Mouse (Mus musculus) adrenal gland, postnatal 25 days (tissue): ENCODE measurements around the gene Cracr2b. TPM values are rescaled to one million over a fixed set of nuclear protein-coding genes. Genes with fewer than 3 reads are reported as not detected.
"Not testable (repeated sequence)": the region's sequence is repeated elsewhere in the genome, so short reads cannot be mapped to it uniquely, and the experiment has no call there.

Experiments
- DNase-seq: peaks from one replicate; pipeline ENCODE4 v3.0.0; 2021; ENCODE audit warnings: mixed read lengths
- total RNA-seq: library from RNA; stranded (reverse); gene quantifications from 2 replicates; pipeline ENCODE4 v1.2.3, GENCODE M21; 2021

Gene Cracr2b
- total RNA-seq, 1 experiment from 2014 or later, result 9.9 TPM

DNA sequence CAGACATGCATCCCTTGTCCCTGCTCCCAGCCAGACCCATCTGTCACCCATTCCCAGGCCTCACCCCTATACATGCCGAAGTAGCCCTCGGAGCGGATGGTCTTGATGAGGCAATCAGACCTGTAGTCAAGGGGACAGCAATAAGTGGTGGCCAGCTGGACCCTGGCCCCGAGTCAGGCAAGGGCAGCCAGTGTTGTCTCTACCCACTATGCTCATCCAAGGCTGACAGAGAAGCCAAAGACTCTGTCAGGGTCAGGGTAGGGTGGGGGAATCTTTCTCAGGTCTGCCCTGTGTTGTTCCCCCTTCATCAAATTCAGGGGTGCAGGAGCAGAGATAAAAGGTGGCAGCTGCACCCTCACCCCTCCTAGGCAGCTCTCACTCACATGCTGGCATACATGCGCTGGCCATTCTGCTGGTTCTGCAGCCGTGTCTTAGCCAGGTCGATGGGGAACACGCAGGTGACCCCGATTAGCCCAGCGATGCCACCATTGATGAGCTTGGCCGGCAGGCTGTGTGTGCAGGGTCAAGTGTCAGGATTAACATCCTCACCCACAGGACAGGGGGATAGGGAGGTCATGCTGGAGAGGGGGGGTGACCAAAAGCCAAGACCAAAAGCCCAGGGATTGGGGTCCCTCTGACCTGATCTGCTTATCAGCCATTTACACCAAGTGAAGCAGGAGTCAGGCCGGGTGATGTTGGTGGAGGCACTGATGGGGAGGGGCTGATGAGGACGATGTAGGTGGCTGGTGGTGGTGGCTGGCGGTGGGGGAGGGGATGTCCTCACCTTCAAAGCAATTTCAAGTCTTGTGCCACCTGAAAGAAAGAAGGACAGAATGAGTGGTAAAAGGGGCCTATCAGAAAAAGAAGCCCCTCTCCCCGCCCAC lies 27.1 kb upstream of the Cracr2b start:
- DNase-seq, result no peak

DNA sequence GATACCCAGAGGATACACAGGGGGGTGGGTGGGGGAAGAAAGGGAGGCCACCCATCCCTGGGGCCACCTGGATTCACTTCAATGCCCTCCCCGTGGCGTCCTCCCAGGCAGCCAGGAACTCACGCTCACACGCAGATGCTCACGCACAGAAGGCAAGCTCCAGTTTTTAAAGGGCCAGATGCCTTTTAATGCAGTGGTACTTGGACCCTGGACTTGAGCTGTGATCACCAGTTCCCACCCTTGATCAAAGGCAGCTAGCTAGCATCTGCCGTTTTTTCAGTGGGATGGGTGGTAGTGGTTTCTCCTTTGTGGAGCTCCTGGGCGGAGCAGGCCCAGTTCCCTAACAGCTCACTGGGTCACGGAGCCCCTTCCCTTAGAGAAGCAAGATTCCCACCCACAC lies 26.4 kb upstream of the Cracr2b start:
- peak; percentile 55 for DNase-seq

DNA sequence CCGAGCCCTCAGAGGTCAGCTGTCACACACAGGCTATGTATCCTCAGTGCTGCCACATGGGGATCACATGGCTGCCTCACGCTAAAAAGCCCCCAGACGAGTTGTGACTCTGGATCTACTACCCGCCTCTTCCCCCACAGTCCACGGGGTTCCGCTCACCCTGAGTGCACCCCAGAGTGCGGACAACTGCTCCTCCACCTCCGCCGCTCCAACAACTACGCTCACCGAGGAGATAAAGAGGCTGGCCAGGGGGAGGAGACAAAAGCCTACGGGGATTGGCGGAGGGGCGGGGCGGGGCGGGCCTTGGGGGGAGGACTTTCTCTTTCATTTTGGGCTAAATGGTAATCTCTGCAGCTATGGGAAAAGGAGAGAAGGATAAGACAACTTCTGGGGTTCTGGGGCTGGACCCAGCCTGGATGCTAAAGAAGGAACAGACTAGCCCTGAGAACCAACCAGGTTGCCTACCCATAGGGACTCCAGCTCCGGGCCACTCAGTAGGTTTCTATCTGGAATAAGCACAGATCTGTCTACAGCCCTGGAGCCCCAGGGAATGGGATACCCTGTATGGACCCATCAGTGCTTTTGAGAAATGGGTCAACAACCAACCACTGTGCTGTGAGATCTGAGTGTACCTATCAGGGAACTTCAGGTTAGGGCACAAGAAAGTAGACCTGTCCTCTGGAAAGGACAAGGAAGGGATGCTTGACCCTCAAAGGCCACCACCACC lies 25.6 kb upstream of the Cracr2b start:
- DNase-seq, result peak; percentile 72

DNA sequence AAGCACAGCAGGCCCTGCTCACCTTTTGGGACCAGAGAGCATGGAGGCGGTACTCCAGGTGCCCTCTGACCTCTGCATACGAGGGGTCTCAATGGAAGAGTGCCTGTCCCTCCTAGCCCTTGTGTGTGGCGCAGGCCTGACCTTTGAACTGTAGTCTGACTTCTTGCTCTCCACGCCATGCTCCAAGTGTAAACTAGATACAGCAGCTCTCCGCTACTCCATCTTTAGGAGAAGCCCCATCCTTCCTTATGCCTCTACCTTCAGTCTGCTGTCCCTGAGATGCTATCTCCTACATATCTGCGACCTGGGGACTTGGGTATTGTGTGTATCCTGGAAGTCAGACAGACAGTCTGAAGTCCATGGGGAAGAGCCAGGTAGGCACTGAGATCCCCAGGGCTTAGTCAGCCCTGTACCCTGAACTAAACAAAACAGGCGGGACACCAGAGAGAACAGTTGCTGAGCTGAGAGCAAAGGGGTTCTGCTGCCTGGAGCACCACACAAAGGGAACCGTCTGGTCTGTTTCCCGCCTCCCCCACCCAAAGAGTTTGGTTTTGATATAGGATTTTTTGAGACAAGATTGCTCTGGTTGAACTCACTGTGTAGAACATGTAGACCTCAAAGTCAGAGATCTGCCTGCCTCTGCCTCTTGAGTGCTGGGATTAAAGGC lies 24.9 kb upstream of the Cracr2b start:
- no peak for DNase-seq

DNA sequence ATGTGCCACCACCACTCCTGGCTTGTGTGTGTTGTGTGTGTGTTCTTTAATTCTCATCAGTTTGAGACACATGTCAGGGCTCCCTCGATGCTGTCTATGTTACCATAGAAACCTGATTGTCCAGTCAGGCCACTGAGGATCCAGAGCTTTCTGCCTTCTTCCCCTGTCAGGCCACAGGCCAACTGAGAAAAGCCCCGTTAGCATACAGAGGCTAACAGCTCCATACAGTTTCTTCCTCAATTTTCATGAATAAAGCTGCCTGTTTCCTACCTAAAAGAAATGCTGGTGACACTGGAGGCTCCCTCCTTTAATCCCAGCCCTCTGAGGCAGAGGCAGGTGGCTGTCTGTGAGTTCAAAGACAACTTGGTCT lies 24.4 kb upstream of the Cracr2b start:
- DNase-seq, result no peak

DNA sequence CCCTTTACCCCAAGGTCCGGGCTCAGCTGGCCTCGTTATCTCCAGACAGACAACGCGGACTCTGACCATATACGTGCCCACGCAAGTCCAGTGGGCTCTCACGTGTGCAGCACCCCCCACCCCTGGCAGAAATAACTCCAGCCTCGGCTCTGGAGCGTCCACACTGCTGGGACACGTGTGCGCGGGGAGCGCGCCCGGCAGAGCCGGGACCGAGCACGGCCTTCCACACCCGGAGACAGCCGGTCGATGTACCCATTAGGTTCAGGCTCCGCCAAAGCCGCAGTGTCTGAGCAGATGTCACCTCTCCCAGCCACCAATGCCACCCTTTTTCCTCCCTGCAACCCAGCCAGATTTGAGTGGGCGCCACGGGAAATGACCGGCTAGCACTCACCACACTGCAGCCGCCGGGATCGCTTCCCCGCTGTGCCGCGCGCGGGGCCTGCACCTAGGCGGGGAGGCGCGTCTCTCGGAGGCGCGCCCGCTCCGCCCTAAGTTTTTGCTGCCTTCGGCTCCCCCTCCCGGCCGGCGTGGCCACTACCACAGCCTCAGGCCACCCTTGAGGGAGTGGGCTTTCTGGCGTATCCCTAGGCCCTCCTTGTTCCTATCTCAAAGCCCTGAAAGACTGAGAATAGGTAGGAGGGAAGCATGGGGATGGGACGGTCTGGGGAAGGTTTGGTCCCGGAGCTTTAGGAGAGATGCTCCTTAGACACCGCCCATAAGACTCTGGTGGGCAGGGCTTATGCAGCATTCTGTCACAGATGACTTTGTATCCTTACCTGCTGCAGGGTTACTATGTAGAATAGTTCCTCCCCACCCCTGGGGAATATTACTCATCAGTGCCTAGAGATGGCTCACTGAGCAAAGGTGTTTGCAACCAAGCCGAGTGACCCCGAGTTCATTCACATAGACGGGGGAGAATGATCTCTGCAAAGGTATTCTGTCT lies 23.4 kb upstream of the Cracr2b start, which contains the start of gene Slc25a22:
TSS of gene Slc25a22 (minus strand) at position 715 of the 943 bp plus-strand sequence.
- DNase-seq, result peak; percentile 88

DNA sequence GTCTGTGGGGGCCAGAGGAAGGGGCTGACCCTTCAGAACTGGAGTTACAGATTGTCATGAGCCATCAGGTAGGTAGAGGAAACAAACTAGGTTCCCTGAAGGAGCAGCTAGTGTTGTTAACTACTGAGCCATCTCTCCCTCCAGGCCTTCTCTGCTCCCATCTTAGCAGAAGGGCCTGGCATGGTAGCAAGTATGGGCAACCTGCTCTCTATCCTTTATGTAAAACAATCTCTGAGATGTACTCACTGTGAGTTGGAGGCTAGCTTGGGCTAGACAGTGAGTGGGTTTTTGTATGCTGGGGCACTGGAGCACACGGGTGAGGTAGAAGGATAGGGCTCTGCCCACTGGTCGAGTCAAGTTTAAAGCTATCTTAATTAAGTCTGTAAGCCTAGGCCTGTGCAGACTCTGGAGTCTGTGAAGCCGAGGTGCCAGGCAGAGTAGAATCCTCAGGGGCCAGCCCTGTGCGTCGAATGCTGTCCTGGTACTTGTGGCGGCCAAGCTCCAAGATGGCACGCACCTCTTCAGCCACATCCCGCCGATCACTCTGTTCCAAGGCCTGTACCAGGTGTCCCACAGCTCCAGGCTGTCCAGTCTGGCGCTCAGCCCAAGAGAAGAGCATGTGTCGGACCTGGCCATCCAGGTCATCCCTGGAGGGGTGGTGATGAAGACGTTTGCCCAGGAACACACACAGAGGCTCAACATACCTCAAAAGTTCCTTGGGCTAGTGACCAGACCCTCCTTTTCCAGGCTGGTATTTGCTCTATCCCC lies 22.5 kb upstream of the Cracr2b start:
- no peak for DNase-seq

DNA sequence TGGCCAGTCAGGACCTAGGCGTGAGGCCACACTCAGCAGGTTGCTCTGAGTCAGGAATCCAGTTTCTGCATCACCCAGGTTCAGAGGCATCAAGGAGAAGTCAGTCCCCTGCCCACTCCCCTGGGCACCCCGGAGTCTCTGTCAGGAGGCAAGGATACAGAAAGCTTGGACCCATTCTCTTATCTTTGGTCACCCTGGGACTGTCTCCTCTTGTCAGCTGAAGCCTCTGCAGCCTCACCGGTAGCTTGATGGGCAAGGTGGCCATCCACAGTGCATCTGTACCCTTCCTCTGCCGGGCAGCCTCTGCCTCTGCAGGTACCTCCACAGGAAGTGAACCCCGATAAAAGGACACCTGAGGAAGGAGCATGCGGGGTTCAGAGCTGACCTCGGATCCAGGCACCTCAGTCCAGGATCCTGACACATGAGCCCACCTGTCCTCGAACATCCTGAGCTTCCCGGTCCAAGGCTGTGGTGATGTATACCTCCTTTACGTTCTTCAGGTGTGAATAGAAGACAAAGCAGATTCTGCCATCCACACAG lies 21.7 kb upstream of the Cracr2b start:
- no peak for DNase-seq

DNA sequence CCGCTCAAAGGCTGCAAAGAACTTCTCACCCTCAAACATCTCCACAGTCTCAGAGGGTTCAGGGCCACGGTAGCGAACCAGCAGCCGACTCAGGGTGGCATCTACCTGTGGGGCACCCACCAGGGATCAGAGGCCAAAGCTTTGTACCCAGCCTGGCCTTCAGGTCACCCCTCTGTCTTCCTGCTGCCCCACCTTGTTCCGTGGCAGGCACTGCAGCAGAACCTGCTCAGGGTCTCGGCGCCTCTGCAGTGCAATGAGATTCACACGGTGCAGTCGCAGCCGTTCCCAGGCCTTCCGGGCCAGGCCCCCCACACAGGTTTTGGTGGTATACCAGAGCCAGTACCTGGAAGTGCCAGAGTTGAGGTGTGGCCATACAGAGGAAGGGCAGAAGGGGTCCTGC lies 21.1 kb upstream of the Cracr2b start:
- DNase-seq, result no peak

DNA sequence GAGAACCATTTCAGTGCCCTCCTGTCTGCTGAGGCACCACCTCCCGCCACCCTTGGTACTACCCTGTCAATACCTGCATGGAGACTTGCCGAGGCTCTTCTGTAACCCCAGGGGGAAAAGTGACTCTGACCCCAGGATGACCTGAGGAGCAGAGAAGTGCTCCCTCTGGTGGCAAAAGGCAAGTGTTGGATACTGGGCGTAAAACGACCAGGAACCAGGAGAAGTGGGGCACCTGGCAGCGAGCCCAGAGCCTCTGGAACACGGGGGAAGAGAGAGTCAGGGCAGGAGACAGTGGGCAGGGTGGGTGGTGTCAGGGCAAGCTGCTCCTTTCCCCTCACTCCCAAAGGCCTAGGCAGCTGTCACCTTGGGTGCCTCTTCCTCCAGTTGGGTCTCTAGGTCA lies 20.3 kb upstream of the Cracr2b start:
- peak; percentile 69 for DNase-seq

DNA sequence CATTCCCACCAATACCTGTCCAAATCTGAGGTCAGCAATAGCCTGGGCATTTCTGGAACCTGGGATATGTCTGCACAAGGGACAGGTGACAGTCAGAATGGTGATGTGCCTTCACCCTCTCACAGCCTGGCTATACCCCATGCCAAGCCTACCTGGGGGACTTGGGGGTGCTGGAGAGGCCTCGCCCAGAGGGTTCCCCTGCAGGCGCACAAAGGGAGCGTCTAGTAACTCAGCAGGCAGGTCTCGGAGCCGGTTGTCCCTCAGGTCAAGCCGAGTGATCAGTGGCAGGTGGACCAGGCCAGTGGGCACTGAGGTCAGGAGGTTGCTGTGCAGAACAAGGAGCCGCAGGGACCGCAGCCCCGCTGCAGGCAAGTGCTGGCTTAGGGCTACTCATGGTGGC lies 19.4 kb upstream of the Cracr2b start:
- DNase-seq, result no peak

DNA sequence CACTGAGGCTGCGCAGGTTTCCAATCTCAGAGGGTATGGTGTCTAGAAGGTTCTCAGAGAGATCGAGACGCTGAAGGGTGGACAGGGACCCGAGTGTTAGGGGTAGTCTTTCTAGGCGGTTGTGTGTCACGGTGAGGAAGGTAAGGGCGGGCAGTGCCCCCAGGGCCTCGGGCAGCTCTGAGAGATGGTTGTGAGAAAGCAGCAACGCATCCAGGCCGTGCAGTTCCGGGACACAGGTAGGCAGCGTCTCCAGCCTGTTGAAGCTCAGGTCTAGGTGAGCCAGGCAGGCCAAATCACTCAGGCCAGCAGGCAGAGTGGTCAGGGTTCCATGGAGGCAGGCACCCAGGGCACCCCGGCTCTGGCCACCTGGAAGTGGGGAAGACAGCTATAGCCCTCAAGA lies 18.7 kb upstream of the Cracr2b start:
- no peak for DNase-seq

DNA sequence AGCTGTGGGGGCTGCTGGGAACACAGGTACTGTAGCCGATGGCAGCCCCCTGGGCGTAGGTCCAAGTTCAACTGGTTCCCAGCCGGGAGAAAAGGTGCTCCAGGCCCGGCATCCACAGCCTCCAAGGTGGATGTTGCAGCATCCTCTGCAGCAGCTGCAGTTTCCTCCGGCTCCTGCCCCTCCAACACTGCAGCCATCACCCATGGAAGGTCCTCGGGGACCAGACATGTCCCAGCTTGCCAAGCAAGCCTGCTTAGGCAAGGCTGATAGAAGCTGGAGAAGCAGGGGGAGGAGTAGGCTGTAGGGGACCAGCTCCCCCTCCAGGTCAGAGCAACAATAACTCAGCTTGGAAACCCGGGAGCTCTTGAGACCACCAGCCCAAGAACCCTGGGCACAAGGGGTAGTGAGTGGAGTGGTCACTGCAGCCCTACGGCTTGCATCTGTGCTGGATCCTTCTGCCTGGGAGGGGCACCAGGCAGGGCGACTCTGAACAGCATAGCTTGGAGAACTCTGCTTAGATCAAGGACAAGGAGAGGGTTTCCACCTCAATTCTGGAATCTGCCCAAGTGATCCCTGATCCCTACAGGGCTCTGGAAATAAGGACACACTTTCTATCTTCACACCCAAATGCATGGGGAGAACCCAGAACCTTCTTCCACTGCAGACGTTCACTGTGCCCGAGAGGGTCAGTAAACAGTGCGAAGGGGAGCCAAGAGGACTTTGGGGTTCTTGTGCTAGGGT lies 17.6 kb upstream of the Cracr2b start:
- DNase-seq, result no peak

DNA sequence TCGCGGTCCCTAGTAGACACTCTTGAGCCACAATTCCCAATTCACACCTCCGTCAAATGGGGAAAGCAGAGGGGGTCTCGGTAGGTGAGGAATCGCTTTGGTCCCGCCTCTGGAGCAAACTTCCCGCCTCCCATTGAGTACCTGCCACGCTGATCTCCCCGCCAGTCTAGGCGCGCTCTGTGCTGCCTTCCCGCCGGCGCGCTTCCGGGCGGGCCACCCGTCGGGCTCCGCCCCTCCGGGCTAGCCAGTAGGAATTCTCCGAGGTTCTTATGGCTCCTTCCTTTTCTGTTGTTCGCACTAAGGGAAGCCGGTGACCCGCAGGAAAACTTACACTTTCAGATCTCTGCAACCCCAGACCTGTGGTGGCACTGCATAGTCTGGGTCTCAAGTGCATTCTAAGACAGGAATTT lies 17.1 kb upstream of the Cracr2b start, which contains the start of gene Pidd1:
TSS of gene Pidd1 (minus strand) at position 198 of the 410 bp plus-strand sequence.
- peak; percentile 71 for DNase-seq

DNA sequence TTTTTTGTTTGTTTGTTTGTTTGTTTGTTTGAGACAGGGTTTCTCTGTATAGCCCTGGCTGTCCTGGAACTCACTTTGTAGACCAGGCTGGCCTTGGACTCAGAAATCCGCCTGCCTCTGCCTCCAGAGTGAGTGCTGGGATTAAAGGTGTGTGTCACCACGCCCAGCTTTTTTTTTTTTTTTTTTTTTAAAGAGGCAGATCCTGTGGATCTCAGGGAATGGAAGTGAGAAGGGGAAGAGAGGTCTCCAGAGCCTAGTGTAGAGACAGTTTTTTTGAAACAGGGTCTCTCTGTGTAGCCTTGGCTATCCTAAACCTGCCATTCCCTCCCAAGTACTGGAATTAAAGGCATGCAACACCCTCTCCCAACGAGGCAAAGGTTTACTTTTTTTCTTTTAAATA lies 14.5 kb upstream of the Cracr2b start:
- DNase-seq, result not testable (repeated sequence)

DNA sequence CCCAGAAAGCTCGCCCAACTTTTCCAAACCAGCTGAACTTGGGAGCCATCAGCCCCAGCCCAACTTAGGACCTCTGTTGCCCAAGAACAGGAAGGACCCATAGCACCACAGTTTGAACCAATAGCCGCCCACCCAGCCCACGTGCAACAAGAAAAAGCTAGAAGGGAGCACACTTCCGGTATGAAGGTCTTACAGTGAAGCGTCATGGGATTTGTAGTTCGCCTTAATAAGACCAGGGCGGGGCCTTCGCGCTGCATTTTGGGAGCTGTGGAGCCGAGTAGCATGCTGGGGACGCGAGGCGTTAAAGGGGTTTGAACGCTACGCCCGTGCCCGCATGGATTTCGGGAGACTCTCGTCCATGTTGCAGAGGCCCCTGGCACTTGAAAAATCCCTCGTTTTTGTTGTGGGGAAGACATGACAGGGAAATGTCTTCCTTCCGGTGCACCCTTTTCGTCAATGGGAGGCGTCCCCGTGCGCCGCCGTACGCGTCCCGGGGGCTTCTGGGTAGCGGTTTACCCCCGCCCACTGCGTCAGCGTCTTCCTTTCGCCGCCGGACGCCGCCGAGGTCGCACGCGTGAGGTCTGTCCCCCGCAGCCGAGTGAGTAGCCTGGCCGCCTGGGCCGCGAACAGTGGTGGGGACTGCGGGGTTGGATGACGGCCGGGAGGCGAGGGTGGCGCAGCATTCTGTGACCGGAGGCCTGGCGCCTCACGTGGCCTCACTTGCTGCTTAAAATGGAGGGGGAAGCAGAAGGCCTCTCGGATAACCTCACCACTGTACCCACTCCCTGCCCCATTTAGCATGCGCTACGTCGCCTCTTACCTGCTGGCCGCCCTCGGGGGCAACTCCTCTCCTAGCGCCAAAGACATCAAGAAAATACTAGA lies 13.5 kb upstream of the Cracr2b start, which contains the start of gene Rplp2:
TSS of gene Rplp2 (plus strand) at position 261 of the 882 bp plus-strand sequence.
- DNase-seq, result peak; percentile 93

DNA sequence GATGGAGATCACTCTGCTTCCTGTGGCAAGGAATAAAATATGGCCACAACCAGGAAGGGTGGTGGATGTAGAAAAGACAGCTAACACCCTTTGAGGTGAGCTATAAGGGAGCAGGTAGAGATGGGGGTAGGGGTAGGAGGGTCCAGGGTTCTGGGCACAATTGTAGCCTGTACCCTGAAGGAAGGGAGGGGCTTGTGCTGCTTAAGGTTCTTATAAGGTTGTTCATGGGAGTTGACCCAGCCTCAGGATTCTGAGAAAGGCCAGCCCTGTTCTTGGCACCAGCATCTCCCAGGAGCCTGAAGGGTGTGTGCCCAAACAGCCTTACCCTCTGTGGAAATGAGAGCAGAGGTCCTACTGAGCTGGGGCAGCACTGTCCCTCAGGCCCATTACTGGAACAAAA lies 9.0 kb upstream of the Cracr2b start:
- DNase-seq, result no peak

DNA sequence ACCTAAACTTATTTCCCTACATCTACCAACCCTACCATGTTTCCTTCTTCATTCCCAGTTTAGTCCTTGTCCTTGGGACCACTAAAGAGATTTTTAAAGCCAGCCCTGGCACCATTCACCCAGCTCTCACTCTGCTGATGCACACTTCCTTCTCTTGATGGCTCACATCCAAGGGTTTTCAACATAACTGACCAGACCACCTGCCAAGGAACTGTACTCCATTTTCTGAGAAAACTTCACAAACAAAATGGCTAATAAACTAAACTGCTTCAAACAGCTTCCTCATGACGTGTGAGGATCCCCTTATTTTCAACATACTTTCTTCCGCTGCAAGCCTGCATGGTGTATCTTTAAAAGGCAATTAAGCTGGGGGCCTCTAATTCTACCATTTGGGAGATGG lies 7.3 kb upstream of the Cracr2b start:
- DNase-seq, result no peak
